ENCODE assay signal across 8 mouse cellular contexts in the genomic region with DNA sequence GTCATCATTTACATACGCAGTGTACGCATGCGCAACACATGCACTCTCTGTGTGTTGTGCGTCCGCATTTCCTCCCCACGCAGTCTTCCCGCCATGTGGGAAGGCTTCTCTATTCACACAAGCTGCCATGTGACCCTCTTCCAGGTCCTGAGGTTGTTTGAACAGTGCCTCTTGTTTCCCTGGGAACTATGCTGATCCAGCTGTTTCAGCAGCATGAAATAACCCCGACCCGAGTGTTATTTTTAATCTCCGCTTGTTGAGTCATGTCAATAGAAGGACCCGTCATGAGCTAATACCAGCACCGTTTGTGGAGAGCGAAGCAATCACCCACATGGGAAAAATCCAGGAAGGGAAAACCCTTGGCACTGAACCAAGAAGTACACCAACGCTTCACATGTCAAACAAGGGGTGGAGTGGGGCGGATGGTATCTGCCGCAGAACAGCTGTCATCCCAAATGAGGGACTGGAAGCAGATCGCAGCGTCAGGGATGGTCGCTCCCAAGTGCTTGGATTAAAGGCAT. TPM values are rescaled to one million over a fixed set of nuclear protein-coding genes. Genes with fewer than 3 reads are reported as not detected.
DNase-seq lines count a peak whose midpoint lies in the region; ATAC-seq and TF ChIP-seq lines count a peak whose summit lies in the region.

No protein-coding gene starts in this region.

- no peaks in the 10 kb centered on the region for H3K27me3 ChIP-seq in heart, embryonic 13.5 days (replicated peaks)
- H3K27me3 ChIP-seq in liver, embryonic 16.5 days (ENCODE audit: control insufficient read depth, insufficient read depth, low read depth, low read length) = no peaks in the 10 kb centered on the region
- H3K27me3 ChIP-seq in stomach, postnatal 0 days (ENCODE audit: control insufficient read depth, insufficient read depth, low read length) = no peaks in the 10 kb centered on the region

- H3K27ac ChIP-seq in heart, embryonic 13.5 days (replicated peaks) = peak overlapping the region; percentile 59
- H3K27ac ChIP-seq in liver, embryonic 16.5 days (ENCODE audit: low read length) = no peak overlapping the region
- no peak overlapping the region for H3K27ac ChIP-seq in stomach, postnatal 0 days (replicated peaks)

- 33% methylated on average over 19 of the region's 19 CpGs for WGBS in heart, embryonic 13.5 days
- 75% methylated on average over 19 of the region's 19 CpGs for WGBS in liver, embryonic 16.5 days (ENCODE audit: insufficient replicate concordance)
- 26% methylated on average over 19 of the region's 19 CpGs for WGBS in stomach, postnatal 0 days

- H3K4me1 ChIP-seq in heart, embryonic 13.5 days = peaks cover 52% of the 10 kb centered on the region
- no peaks in the 10 kb centered on the region; the same call in 1 of the 2 replicates for H3K4me1 ChIP-seq in liver, embryonic 16.5 days (ENCODE audit: control insufficient read depth, low read depth, low read length)
- H3K4me1 ChIP-seq in stomach, postnatal 0 days (replicated peaks; ENCODE audit: control insufficient read depth, insufficient read depth) = 0 out of 2 replicates have a peak, but pooled peaks cover 3% of the 10 kb centered on the region

- H3K36me3 ChIP-seq in heart, embryonic 13.5 days = no peaks in the 10 kb centered on the region
- H3K36me3 ChIP-seq in liver, embryonic 16.5 days (ENCODE audit: control insufficient read depth, insufficient read depth) = no peaks in the 10 kb centered on the region
- H3K36me3 ChIP-seq in stomach, postnatal 0 days (ENCODE audit: control insufficient read depth, insufficient read depth, low read length) = no peaks in the 10 kb centered on the region

- H3K9ac ChIP-seq in heart, embryonic 13.5 days = no peak overlapping the region
- H3K9ac ChIP-seq in liver, embryonic 16.5 days (ENCODE audit: low read depth, low read length) = no peak overlapping the region
- no peak overlapping the region for H3K9ac ChIP-seq in stomach, postnatal 0 days (ENCODE audit: low read length)

- no peak for TF ChIP-seq CTCF in stomach, postnatal 0 days (IDR thresholded peaks at IDR 0.05; ENCODE audit: low read depth)

- DNase-seq in adrenal gland, adult (ENCODE audit: inconsistent age in 2 of 2, low spot score in 1 of 2) = peak; percentile 13 to 55
- DNase-seq in adrenal gland, adult 8-10 months = no peak
- DNase-seq in R1 (ENCODE audit: low read depth, low spot score) = peak; percentile 61
- DNase-seq in kidney, postnatal 36 days = peak; percentile 30 to 63
- peak; percentile 76 for DNase-seq in stomach, postnatal 0 days (ENCODE audit: low spot score)
- DNase-seq in cerebellum, postnatal 25 days = no peak

- no peak overlapping the region for H3K4me3 ChIP-seq in heart, embryonic 13.5 days
- H3K4me3 ChIP-seq in liver, embryonic 16.5 days (ENCODE audit: low read depth, low read length) = no peak overlapping the region
- H3K4me3 ChIP-seq in stomach, postnatal 0 days (ENCODE audit: low read depth, low read length) = no peak overlapping the region

- peak overlapping the region; percentile 46 for H3K4me2 ChIP-seq in heart, embryonic 13.5 days
- no peak overlapping the region for H3K4me2 ChIP-seq in liver, embryonic 16.5 days (ENCODE audit: low read depth, low read length)
- 0 out of 2 replicates have a peak overlapping the region, but pooled peaks have one; percentile 9 for H3K4me2 ChIP-seq in stomach, postnatal 0 days (replicated peaks; ENCODE audit: low read depth)

- ATAC-seq in heart, embryonic 13.5 days (ENCODE audit: extremely low read depth, insufficient number of reproducible peaks, low FRiP score, low TSS enrichment) = peak; percentile 31; the same call in 1 of the 2 replicates
- peak; percentile 69 for ATAC-seq in liver, embryonic 16.5 days (ENCODE audit: low read depth)
- peak; percentile 90 for ATAC-seq in stomach, postnatal 0 days (ENCODE audit: low FRiP score, low TSS enrichment)

- H3K9me3 ChIP-seq in heart, embryonic 13.5 days = no peaks in the 10 kb centered on the region
- H3K9me3 ChIP-seq in liver, embryonic 16.5 days (replicated peaks; ENCODE audit: control insufficient read depth, low read length) = no peaks in the 10 kb centered on the region
- H3K9me3 ChIP-seq in stomach, postnatal 0 days (ENCODE audit: control insufficient read depth, low read length) = no peaks in the 10 kb centered on the region

- TF ChIP-seq EP300 in stomach, postnatal 0 days (optimal IDR thresholded peaks at IDR 0.05) = no peak

RNA-seq across cellular contexts. Expression of gene Cmtm7, which starts 23.6 kb away (rescaled TPM):
- total RNA-seq in adrenal gland, adult 8-10 months (2022) = 10 to 100 TPM; 29.9 to 46.1 (median 34.1) TPM
- polyA plus RNA-seq in heart, embryonic 13.5 days (2015; fragmentation: Nextera tagmentation; extraction: Ambion mirVana) = 107 and 118 TPM in 2 replicates
- polyA plus RNA-seq in liver, embryonic 16.5 days (2015; fragmentation: Nextera tagmentation; extraction: Ambion mirVana) = 48.4 and 50.5 TPM in 2 replicates
- 83.2 and 84.9 TPM in 2 replicates for polyA plus RNA-seq in stomach, postnatal 0 days (2015; fragmentation: Nextera tagmentation; extraction: Ambion mirVana)

RNA-seq across cellular contexts. Expression of gene Cmtm8, which starts 38.7 kb away (rescaled TPM):
- 1 to 10 TPM; 4.0 to 9.9 (median 7.0) TPM for total RNA-seq in adrenal gland, adult 8-10 months (2022)
- 14.3 and 16.4 TPM in 2 replicates for polyA plus RNA-seq in heart, embryonic 13.5 days (2015; fragmentation: Nextera tagmentation; extraction: Ambion mirVana)
- 57.6 and 62.3 TPM in 2 replicates for polyA plus RNA-seq in liver, embryonic 16.5 days (2015; fragmentation: Nextera tagmentation; extraction: Ambion mirVana)
- 66.5 and 68.0 TPM in 2 replicates for polyA plus RNA-seq in stomach, postnatal 0 days (2015; fragmentation: Nextera tagmentation; extraction: Ambion mirVana)

Comparison
In these comparisons a context has a peak if more than half of its experiments do, and no peak if none do; other contexts are left out.
1. DNase-seq: peak in adrenal gland, adult (2 of 2), R1 (single experiment), kidney, postnatal 36 days (2 of 2) and stomach, postnatal 0 days (single experiment); none in adrenal gland, adult 8-10 months (single experiment) and cerebellum, postnatal 25 days (0 of 2).
2. ATAC-seq: peak in every context shown above with its lines; median percentile 90 in stomach, postnatal 0 days; 69 in liver, embryonic 16.5 days; 31 in heart, embryonic 13.5 days.